Mouse (Mus musculus) lung, embryonic 16.5 days (tissue): Measurements from ENCODE around the gene Tm6sf2. TPM values are rescaled to one million over a fixed set of nuclear protein-coding genes. Genes with fewer than 3 reads are reported as not detected.

Experiments used
- ATAC-seq: fragments of 200-750 bp; cut with Nextera tagmentation; 2 replicates; pipeline ENCODE4 v1.8.0; 2017; ENCODE audit warnings: low read depth, mild to moderate bottlenecking, moderate library complexity
- H3K27ac ChIP-seq: fragments of 300-500 bp; sonication (generic); 2 replicates; pipeline ENCODE4 v1.5.1; 2014; ENCODE audit warnings: mild to moderate bottlenecking, control low read depth, low read length
- H3K27me3 ChIP-seq: fragments of 300-500 bp; sonication (generic); 2 replicates; pipeline ENCODE4 v1.6.1; 2014; ENCODE audit warnings: low read depth, low read length, mixed read lengths; ENCODE audit not compliant: control insufficient read depth, insufficient read depth
- H3K36me3 ChIP-seq: fragments of 300-500 bp; sonication (generic); 2 replicates; pipeline ENCODE4 v1.6.1; 2014; ENCODE audit warnings: low read length; ENCODE audit not compliant: control insufficient read depth, insufficient read depth
- H3K4me1 ChIP-seq: fragments of 300-500 bp; sonication (generic); replicated peaks from 2 replicates; pipeline ENCODE4 v1.6.1; 2014; ENCODE audit warnings: low read length, mixed read lengths; ENCODE audit not compliant: control insufficient read depth, insufficient read depth
- H3K4me2 ChIP-seq: fragments of 300-500 bp; sonication (generic); 2 replicates; pipeline ENCODE4 v1.6.1; 2014; ENCODE audit warnings: low read depth, low read length, control low read depth
- H3K4me3 ChIP-seq: fragments of 300-500 bp; sonication (generic); 2 replicates; pipeline ENCODE4 v1.5.1; 2014; ENCODE audit warnings: mild to moderate bottlenecking, low read length, control low read depth
- H3K9ac ChIP-seq: fragments of 300-500 bp; sonication (generic); 2 replicates; pipeline ENCODE4 v1.6.1; 2014; ENCODE audit warnings: low read length, control low read depth
- H3K9me3 ChIP-seq: fragments of 300-500 bp; sonication (generic); 2 replicates; pipeline ENCODE4 v1.6.1; 2016; ENCODE audit warnings: low read length; ENCODE audit not compliant: control insufficient read depth
- WGBS: fragments of 180-500 bp; shearing (Covaris S2); extraction: QIAGEN DNeasy Blood & Tissue Kit; methylation state at CpG from one replicate; pipeline ENCODE4 v1.1.7; 2014; 5-methylcytosine and 5-hydroxymethylcytosine counted together
- polyA plus RNA-seq: library from polyadenylated mRNA; unstranded; fragments of >200 nt; fragmentation: Nextera tagmentation; extraction: Ambion mirVana; gene quantifications from 2 replicates; pipeline ENCODE4 v1.2.1, GENCODE M21; 2015

Tm6sf2 gene
- polyA plus RNA-seq, 1 experiment from 2014 or later = 0.94 TPM

GRCm38 (mm10) chr8:70087237-70087636 is 14.5 kb downstream of the Tm6sf2 start:
- Histone ChIP-seq H3K27ac (no peak overlapping the region), H3K36me3 (no peaks in the 10 kb centered on the region), H3K9ac (no peak overlapping the region), H3K9me3 (no peaks in the 10 kb centered on the region), H3K4me1 (peaks cover 13% of the 10 kb centered on the region), H3K27me3 (peaks cover 86% of the 10 kb centered on the region), H3K4me3 (no peak overlapping the region), H3K4me2 (no peak overlapping the region)
- no peak for ATAC-seq
- whole genome bisulfite sequencing = 5% methylated on average over 7 of the region's 7 CpGs

- H3K4me3 ChIP-seq = peak overlapping the region; percentile 31
- H3K27me3 ChIP-seq = peaks cover 79% of the 10 kb centered on the region
- H3K27ac ChIP-seq = no peak overlapping the region
- no peak overlapping the region for H3K9ac ChIP-seq
- WGBS = 4% methylated on average over 54 of the region's 56 CpGs
- H3K36me3 ChIP-seq = no peaks in the 10 kb centered on the region
- ATAC-seq = peak; percentile 68
- H3K4me1 ChIP-seq = peaks cover 12% of the 10 kb centered on the region
- no peaks in the 10 kb centered on the region for H3K9me3 ChIP-seq
- peak overlapping the region; percentile 42 for H3K4me2 ChIP-seq
Measured at GRCm38 (mm10) chr8:70087836-70088650, 15.3 kb downstream of the Tm6sf2 start.

- no peak overlapping the region for H3K4me3 ChIP-seq
- H3K27me3 ChIP-seq = peaks cover 65% of the 10 kb centered on the region
- H3K4me1 ChIP-seq = peaks cover 3% of the 10 kb centered on the region; the same call in 1 of the 2 replicates
- WGBS = 50% methylated on average over 9 of the region's 9 CpGs
- ATAC-seq = no peak
- H3K27ac ChIP-seq = no peak overlapping the region
- H3K9ac ChIP-seq = no peak overlapping the region
- H3K9me3 ChIP-seq = no peaks in the 10 kb centered on the region
- H3K36me3 ChIP-seq = no peaks in the 10 kb centered on the region
- H3K4me2 ChIP-seq = no peak overlapping the region
Measured at GRCm38 (mm10) chr8:70089296-70089960, 16.7 kb downstream of the Tm6sf2 start.

- no peak overlapping the region for H3K9ac ChIP-seq
- WGBS = 46% methylated on average over 8 of the region's 8 CpGs
- H3K36me3 ChIP-seq = no peaks in the 10 kb centered on the region
- no peak overlapping the region for H3K27ac ChIP-seq
- peaks cover 3% of the 10 kb centered on the region; the same call in 1 of the 2 replicates for H3K4me1 ChIP-seq
- 0 out of 2 replicates have a peak, but pooled peaks cover 3% of the 10 kb centered on the region for H3K9me3 ChIP-seq
- H3K4me2 ChIP-seq = no peak overlapping the region
- peaks cover 32% of the 10 kb centered on the region for H3K27me3 ChIP-seq
- ATAC-seq = no peak
- H3K4me3 ChIP-seq = no peak overlapping the region
Measured at GRCm38 (mm10) chr8:70092786-70093185, 20.1 kb downstream of the Tm6sf2 start.

- 0 out of 2 replicates have a peak, but pooled peaks cover 3% of the 10 kb centered on the region for H3K9me3 ChIP-seq
Measured at GRCm38 (mm10) chr8:70099276-70099675, 26.6 kb downstream of the Tm6sf2 start.

GRCm38 (mm10) chr8:70100241-70100640 is 27.5 kb downstream of the Tm6sf2 start:
- Histone ChIP-seq H3K4me3 (no peak overlapping the region), H3K27ac (no peak overlapping the region), H3K4me1 (no peaks in the 10 kb centered on the region), H3K36me3 (no peaks in the 10 kb centered on the region), H3K27me3 (no peaks in the 10 kb centered on the region), H3K9me3 (0 out of 2 replicates have a peak, but pooled peaks cover 3% of the 10 kb centered on the region), H3K4me2 (no peak overlapping the region), H3K9ac (no peak overlapping the region)
- no peak for ATAC-seq
- 73% methylated on average over 8 of the region's 8 CpGs for WGBS

More at GRCm38 (mm10) chr8:70099276-70099675, 26.6 kb downstream of the Tm6sf2 start:
- Histone ChIP-seq H3K4me1 (no peaks in the 10 kb centered on the region), H3K4me3 (no peak overlapping the region), H3K4me2 (no peak overlapping the region), H3K9ac (no peak overlapping the region), H3K27ac (no peak overlapping the region), H3K36me3 (no peaks in the 10 kb centered on the region), H3K27me3 (no peaks in the 10 kb centered on the region)
- WGBS = 61% methylated on average over 8 of the region's 8 CpGs
- no peak for ATAC-seq

- Histone ChIP-seq H3K27me3 (no peaks in the 10 kb centered on the region; the same call in 1 of the 2 replicates), H3K4me3 (no peak overlapping the region), H3K36me3 (no peaks in the 10 kb centered on the region), H3K4me2 (no peak overlapping the region), H3K9ac (no peak overlapping the region), H3K27ac (no peak overlapping the region), H3K4me1 (no peaks in the 10 kb centered on the region), H3K9me3 (no peaks in the 10 kb centered on the region)
- ATAC-seq = peak; percentile 49; the same call in 1 of the 2 replicates
- WGBS = 11% methylated on average over 6 of the region's 6 CpGs
Measured at GRCm38 (mm10) chr8:70104506-70104905, 31.8 kb downstream of the Tm6sf2 start.

GRCm38 (mm10) chr8:70104922-70105321 is 32.2 kb downstream of the Tm6sf2 start:
- H3K27me3 ChIP-seq = no peaks in the 10 kb centered on the region; the same call in 1 of the 2 replicates
- WGBS = 58% methylated on average over 7 of the region's 7 CpGs
- no peak overlapping the region for H3K4me2 ChIP-seq

GRCm38 (mm10) chr8:70110451-70110850 is 37.7 kb downstream of the Tm6sf2 start:
- no peak overlapping the region for H3K4me3 ChIP-seq
- no peak for ATAC-seq
- no peak overlapping the region for H3K4me2 ChIP-seq
- no peaks in the 10 kb centered on the region for H3K36me3 ChIP-seq
- H3K27ac ChIP-seq = no peak overlapping the region
- 72% methylated on average over 2 of the region's 2 CpGs for WGBS
- H3K27me3 ChIP-seq = peaks cover 40% of the 10 kb centered on the region
- no peak overlapping the region for H3K9ac ChIP-seq
- no peaks in the 10 kb centered on the region for H3K9me3 ChIP-seq
- no peaks in the 10 kb centered on the region for H3K4me1 ChIP-seq

More at GRCm38 (mm10) chr8:70104922-70105321, 32.2 kb downstream of the Tm6sf2 start:
- no peaks in the 10 kb centered on the region for H3K9me3 ChIP-seq
- H3K4me3 ChIP-seq = no peak overlapping the region
- H3K9ac ChIP-seq = no peak overlapping the region
- H3K27ac ChIP-seq = no peak overlapping the region
- H3K4me1 ChIP-seq = no peaks in the 10 kb centered on the region
- no peaks in the 10 kb centered on the region for H3K36me3 ChIP-seq
- no peak for ATAC-seq
